Mouse (Mus musculus): ENCODE results near the gene Guca2b.

Gene Guca2b

GRCm38 (mm10) chr4:119666116-119666515 lies 7.4 kb upstream of the Guca2b start:
- TF ChIP-seq GATA4 (IDR thresholded peaks at IDR 0.05; ENCODE audit: insufficient replicate concordance, low read length), result no peak

GRCm38 (mm10) chr4:119665166-119665565 lies 6.4 kb upstream of the Guca2b start:
- TF ChIP-seq GATA4 (IDR thresholded peaks at IDR 0.05; ENCODE audit: insufficient replicate concordance, low read length), result no peak

GRCm38 (mm10) chr4:119663409-119664095 lies 4.8 kb upstream of the Guca2b start:
- no peak for TF ChIP-seq GATA4 (IDR thresholded peaks at IDR 0.05; ENCODE audit: insufficient replicate concordance, low read length)

GRCm38 (mm10) chr4:119662976-119663375 lies 4.2 kb upstream of the Guca2b start:
- no peak for TF ChIP-seq GATA4 (IDR thresholded peaks at IDR 0.05; ENCODE audit: insufficient replicate concordance, low read length)

GRCm38 (mm10) chr4:119662151-119662550 lies 3.4 kb upstream of the Guca2b start:
- TF ChIP-seq GATA4 (IDR thresholded peaks at IDR 0.05; ENCODE audit: insufficient replicate concordance, low read length), result no peak

GRCm38 (mm10) chr4:119660007-119660406 lies 1.3 kb upstream of the Guca2b start:
- TF ChIP-seq GATA4 (IDR thresholded peaks at IDR 0.05; ENCODE audit: insufficient replicate concordance, low read length), result no peak

- TF ChIP-seq GATA4 (IDR thresholded peaks at IDR 0.05; ENCODE audit: insufficient replicate concordance, low read length), result no peak
Observed at GRCm38 (mm10) chr4:119658246-119658645, 508 bp downstream of the Guca2b start.

GRCm38 (mm10) chr4:119657011-119657410 lies 1.7 kb downstream of the Guca2b start:
- TF ChIP-seq GATA4 (IDR thresholded peaks at IDR 0.05; ENCODE audit: insufficient replicate concordance, low read length), result no peak

- TF ChIP-seq GATA4 (IDR thresholded peaks at IDR 0.05; ENCODE audit: insufficient replicate concordance, low read length), result no peak
Observed at GRCm38 (mm10) chr4:119642666-119643065, 16.1 kb downstream of the Guca2b start.

GRCm38 (mm10) chr4:119638656-119639055 lies 20.1 kb downstream of the Guca2b start:
- TF ChIP-seq GATA4 (IDR thresholded peaks at IDR 0.05; ENCODE audit: insufficient replicate concordance, low read length), result no peak

- no peak for TF ChIP-seq GATA4 (IDR thresholded peaks at IDR 0.05; ENCODE audit: insufficient replicate concordance, low read length)
Observed at GRCm38 (mm10) chr4:119637946-119638345, 20.8 kb downstream of the Guca2b start.

- TF ChIP-seq GATA4 (IDR thresholded peaks at IDR 0.05; ENCODE audit: insufficient replicate concordance, low read length), result no peak
Observed at GRCm38 (mm10) chr4:119637176-119637845, 21.4 kb downstream of the Guca2b start, which contains the start of gene Guca2a. Gene Guca2a (plus strand): TSS chr4:119637704.

- TF ChIP-seq GATA4 (IDR thresholded peaks at IDR 0.05; ENCODE audit: insufficient replicate concordance, low read length), result no peak
Observed at GRCm38 (mm10) chr4:119636731-119637130, 22.0 kb downstream of the Guca2b start.

- TF ChIP-seq GATA4 (IDR thresholded peaks at IDR 0.05; ENCODE audit: insufficient replicate concordance, low read length), result no peak
Observed at GRCm38 (mm10) chr4:119635686-119636085, 23.1 kb downstream of the Guca2b start.

- no peak for TF ChIP-seq GATA4 (IDR thresholded peaks at IDR 0.05; ENCODE audit: insufficient replicate concordance, low read length)
Observed at GRCm38 (mm10) chr4:119634908-119635660, 23.7 kb downstream of the Guca2b start.

- TF ChIP-seq GATA4 (IDR thresholded peaks at IDR 0.05; ENCODE audit: insufficient replicate concordance, low read length), result no peak
Observed at GRCm38 (mm10) chr4:119633948-119634347, 24.8 kb downstream of the Guca2b start.

Data from liver, adult (tissue).